Mouse (Mus musculus): ENCODE results near the gene Osbpl2. TPM values are rescaled to one million over a fixed set of nuclear protein-coding genes. Genes with fewer than 3 reads are reported as not detected.

Gene Osbpl2
- polyA plus RNA-seq, 2 experiments: 4.4 to 7.9 TPM

GRCm38 (mm10) chr2:180181542-180181941, 62.4 kb downstream of the Osbpl2 start:
- WGBS (ENCODE audit: insufficient replicate concordance): 76% methylated on average over 9 of the region's 9 CpGs
- ATAC-seq (ENCODE audit: insufficient read depth) (no peak), DNase-seq (ENCODE audit: low read depth in 3 of 3, low spot score in 3 of 3) (no peak)
- H3K9me3 ChIP-seq (ENCODE audit: control insufficient read depth, low read length): no peaks in the 10 kb centered on the region
- H3K27ac ChIP-seq: no peak overlapping the region
- TF ChIP-seq EP300 (IDR thresholded peaks at IDR 0.05; ENCODE audit: low read depth) (no peak), CTCF (IDR thresholded peaks at IDR 0.05; ENCODE audit: low read depth) (no peak)
- H3K36me3 ChIP-seq (replicated peaks; ENCODE audit: control insufficient read depth, insufficient read depth, low read depth): peaks cover 8% of the 10 kb centered on the region
- no peak overlapping the region for H3K4me3 ChIP-seq (ENCODE audit: insufficient read depth in 1 of 2, low read depth in 2 of 2, low read length in 2 of 2)
- no peaks in the 10 kb centered on the region for H3K27me3 ChIP-seq (ENCODE audit: control insufficient read depth, insufficient read depth, low read length)
- H3K9ac ChIP-seq (replicated peaks): no peak overlapping the region
- H3K4me1 ChIP-seq (replicated peaks; ENCODE audit: control insufficient read depth in 2 of 2, insufficient read depth in 2 of 2, low read length in 1 of 2): no peaks in the 10 kb centered on the region
- H3K4me2 ChIP-seq (ENCODE audit: low read depth): no peak overlapping the region

DNA sequence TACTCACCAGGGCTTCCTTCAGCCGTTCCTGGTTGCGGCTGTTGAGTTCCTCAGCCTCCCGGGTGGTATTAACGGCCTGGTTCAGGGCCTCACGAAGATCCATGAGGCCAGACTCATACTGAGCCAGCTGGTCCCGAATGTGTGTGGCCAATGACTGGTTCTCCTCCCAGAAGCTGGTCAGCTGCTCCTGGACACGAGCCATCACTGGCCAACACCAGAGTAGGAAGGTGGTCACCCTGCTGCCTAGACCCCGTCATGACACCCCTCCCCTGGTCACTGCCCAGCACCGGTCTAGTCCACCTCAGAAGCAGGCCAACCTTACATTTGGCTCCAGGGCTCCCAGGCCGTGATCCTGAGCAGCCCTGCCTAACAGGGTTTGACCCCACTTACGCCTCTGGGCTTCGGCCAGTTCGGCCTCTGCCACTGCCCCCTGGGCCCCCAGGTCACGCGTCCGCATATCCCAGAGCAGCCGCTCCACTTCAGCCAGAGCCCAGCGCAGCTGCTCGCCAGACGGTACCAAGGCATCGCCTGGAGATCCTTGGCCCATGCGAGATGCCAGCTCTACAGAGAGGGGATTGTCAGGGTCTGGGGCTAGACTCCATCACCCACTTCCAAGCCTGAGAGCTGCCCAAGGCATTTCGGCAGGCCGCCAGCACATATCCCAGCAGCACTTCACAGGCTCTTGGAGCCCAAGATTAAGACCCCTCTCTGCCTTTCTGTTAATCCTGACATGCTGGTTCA, 65.1 kb downstream of the Osbpl2 start:
- Histone ChIP-seq H3K27ac (no peak overlapping the region), H3K27me3 (ENCODE audit: control insufficient read depth, insufficient read depth, low read length) (no peaks in the 10 kb centered on the region), H3K9ac (replicated peaks) (no peak overlapping the region), H3K36me3 (replicated peaks; ENCODE audit: control insufficient read depth, insufficient read depth, low read depth) (no peaks in the 10 kb centered on the region), H3K4me3 (ENCODE audit: insufficient read depth in 1 of 2, low read depth in 2 of 2, low read length in 2 of 2) (no peak overlapping the region), H3K4me1 (replicated peaks; ENCODE audit: control insufficient read depth in 2 of 2, insufficient read depth in 2 of 2, low read length in 1 of 2) (no peaks in the 10 kb centered on the region), H3K9me3 (ENCODE audit: control insufficient read depth, low read length) (no peaks in the 10 kb centered on the region), H3K4me2 (ENCODE audit: low read depth) (no peak overlapping the region)
- 78% methylated on average over 24 of the region's 24 CpGs for WGBS (ENCODE audit: insufficient replicate concordance)
- DNase-seq (ENCODE audit: low read depth in 3 of 3, low spot score in 3 of 3) (no peak), ATAC-seq (ENCODE audit: insufficient read depth) (no peak)
- TF ChIP-seq EP300 (IDR thresholded peaks at IDR 0.05; ENCODE audit: low read depth): no peak
- no peak for TF ChIP-seq CTCF (IDR thresholded peaks at IDR 0.05; ENCODE audit: low read depth)

GRCm38 (mm10) chr2:180184752-180185109, 65.6 kb downstream of the Osbpl2 start:
- Histone ChIP-seq H3K9me3 (ENCODE audit: control insufficient read depth, low read length) (no peaks in the 10 kb centered on the region), H3K4me1 (replicated peaks; ENCODE audit: control insufficient read depth in 2 of 2, insufficient read depth in 2 of 2, low read length in 1 of 2) (no peaks in the 10 kb centered on the region), H3K4me3 (ENCODE audit: insufficient read depth in 1 of 2, low read depth in 2 of 2, low read length in 2 of 2) (no peak overlapping the region), H3K9ac (replicated peaks) (no peak overlapping the region), H3K27me3 (ENCODE audit: control insufficient read depth, insufficient read depth, low read length) (no peaks in the 10 kb centered on the region), H3K27ac (no peak overlapping the region), H3K36me3 (replicated peaks; ENCODE audit: control insufficient read depth, insufficient read depth, low read depth) (no peaks in the 10 kb centered on the region), H3K4me2 (ENCODE audit: low read depth) (no peak overlapping the region)
- DNase-seq (ENCODE audit: low read depth in 3 of 3, low spot score in 3 of 3) (no peak), ATAC-seq (ENCODE audit: insufficient read depth) (no peak)
- peak; percentile 23 for TF ChIP-seq CTCF (IDR thresholded peaks at IDR 0.05; ENCODE audit: low read depth)
- no peak for TF ChIP-seq EP300 (IDR thresholded peaks at IDR 0.05; ENCODE audit: low read depth)
- 63% methylated on average over 6 of the region's 6 CpGs for WGBS (ENCODE audit: insufficient replicate concordance)

DNA sequence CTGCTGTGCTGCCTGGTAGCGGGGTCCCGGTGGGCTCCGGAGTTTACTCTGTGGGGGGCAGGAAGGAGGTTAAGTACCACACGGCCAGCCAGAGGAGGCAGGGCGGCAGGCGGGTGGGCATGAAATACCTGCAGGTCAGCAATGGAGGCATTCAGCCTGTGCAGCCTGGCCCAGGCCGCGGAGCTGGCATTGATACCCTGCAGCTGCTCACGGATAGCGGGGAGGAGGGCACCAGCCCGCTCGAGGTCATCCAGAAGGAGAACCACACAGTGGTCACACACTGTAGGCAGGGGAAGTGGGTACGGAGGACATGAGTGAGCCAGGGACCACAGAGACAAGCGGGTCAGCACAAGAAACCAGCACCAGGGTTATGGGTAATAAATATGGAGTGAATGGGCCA, 66.6 kb downstream of the Osbpl2 start:
- no peak overlapping the region for H3K9ac ChIP-seq (replicated peaks)
- no peaks in the 10 kb centered on the region for H3K36me3 ChIP-seq (replicated peaks; ENCODE audit: control insufficient read depth, insufficient read depth, low read depth)
- H3K9me3 ChIP-seq (ENCODE audit: control insufficient read depth, low read length): no peaks in the 10 kb centered on the region
- TF ChIP-seq CTCF (IDR thresholded peaks at IDR 0.05; ENCODE audit: low read depth) (no peak), EP300 (IDR thresholded peaks at IDR 0.05; ENCODE audit: low read depth) (no peak)
- no peak overlapping the region for H3K4me2 ChIP-seq (ENCODE audit: low read depth)
- 77% methylated on average over 14 of the region's 14 CpGs for WGBS (ENCODE audit: insufficient replicate concordance)
- H3K4me1 ChIP-seq (replicated peaks; ENCODE audit: control insufficient read depth in 2 of 2, insufficient read depth in 2 of 2, low read length in 1 of 2): no peaks in the 10 kb centered on the region
- ATAC-seq (ENCODE audit: insufficient read depth): no peak
- no peak overlapping the region for H3K4me3 ChIP-seq (ENCODE audit: insufficient read depth in 1 of 2, low read depth in 2 of 2, low read length in 2 of 2)
- DNase-seq (ENCODE audit: low read depth in 3 of 3, low spot score in 3 of 3): no peak
- H3K27me3 ChIP-seq (ENCODE audit: control insufficient read depth, insufficient read depth, low read length): no peaks in the 10 kb centered on the region
- no peak overlapping the region for H3K27ac ChIP-seq

- Histone ChIP-seq H3K9ac (replicated peaks) (no peak overlapping the region), H3K4me1 (replicated peaks; ENCODE audit: control insufficient read depth in 2 of 2, insufficient read depth in 2 of 2, low read length in 1 of 2) (no peaks in the 10 kb centered on the region), H3K27ac (no peak overlapping the region), H3K36me3 (replicated peaks; ENCODE audit: control insufficient read depth, insufficient read depth, low read depth) (no peaks in the 10 kb centered on the region), H3K9me3 (ENCODE audit: control insufficient read depth, low read length) (no peaks in the 10 kb centered on the region), H3K4me2 (ENCODE audit: low read depth) (no peak overlapping the region), H3K4me3 (ENCODE audit: insufficient read depth in 1 of 2, low read depth in 2 of 2, low read length in 2 of 2) (no peak overlapping the region), H3K27me3 (ENCODE audit: control insufficient read depth, insufficient read depth, low read length) (no peaks in the 10 kb centered on the region)
- ATAC-seq (ENCODE audit: insufficient read depth) (no peak), DNase-seq (ENCODE audit: low read depth in 3 of 3, low spot score in 3 of 3) (no peak)
- TF ChIP-seq CTCF (IDR thresholded peaks at IDR 0.05; ENCODE audit: low read depth) (no peak), EP300 (IDR thresholded peaks at IDR 0.05; ENCODE audit: low read depth) (no peak)
- 77% methylated on average over 11 of the region's 11 CpGs for WGBS (ENCODE audit: insufficient replicate concordance)
Observed at GRCm38 (mm10) chr2:180187362-180187761, 68.3 kb downstream of the Osbpl2 start.
